Mouse (Mus musculus) liver, adult 2 months (tissue): ENCODE results near the gene Esx1.

Source experiments
- CTCF ChIP-seq: fragments of 200-500 bp; IDR thresholded peaks from 2 replicates; pipeline ENCODE4 v1.5.1; 2011; ENCODE audit warnings: low read depth, low read length, control low read depth
- POLR2A ChIP-seq: fragments of 200-500 bp; IDR thresholded peaks from 2 replicates; pipeline ENCODE4 v1.6.1; 2011; ENCODE audit warnings: low read length, control low read depth; ENCODE audit not compliant: insufficient read depth; ENCODE audit errors: extremely low read depth

- TF ChIP-seq CTCF (no peak), POLR2A (no peak)
Measured at GRCm38 (mm10) chrX:137143726-137144125, 21.8 kb upstream of the Esx1 start.
